Mouse (Mus musculus): ENCODE data around the gene Tnrc6c. TPM values are rescaled to one million over a fixed set of nuclear protein-coding genes. Genes with fewer than 3 reads are reported as not detected.
A peak's percentile ranks its signal among the peaks of the same experiment; 100 is the strongest.

Tnrc6c gene
- total RNA-seq, 2 experiments from 2014 or later: 16.5 to 18.1 TPM

DNA sequence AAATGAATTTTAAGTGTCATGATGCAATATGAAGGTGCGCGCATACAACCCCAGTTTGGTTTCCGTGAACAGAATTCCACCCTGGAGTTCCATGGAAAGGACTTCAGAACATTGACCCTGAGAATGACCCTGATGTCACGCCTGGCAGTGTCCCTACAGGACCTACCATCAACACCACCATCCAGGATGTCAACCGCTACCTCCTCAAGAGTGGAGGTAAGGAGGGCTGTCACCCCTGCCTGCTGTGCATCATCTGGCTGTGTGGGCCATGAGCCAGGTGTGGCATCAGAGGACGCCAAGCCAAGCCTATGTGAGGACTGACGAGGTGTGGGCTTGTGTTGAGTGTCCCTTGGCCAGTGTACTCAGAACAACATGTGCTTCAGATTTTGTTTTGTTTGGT lies 101.8 kb downstream of the Tnrc6c start:
- intact Hi-C loops (cut with DNase I; ENCODE audit: low total_unique reads): no loop called here
- DNase-seq: no peak

DNA sequence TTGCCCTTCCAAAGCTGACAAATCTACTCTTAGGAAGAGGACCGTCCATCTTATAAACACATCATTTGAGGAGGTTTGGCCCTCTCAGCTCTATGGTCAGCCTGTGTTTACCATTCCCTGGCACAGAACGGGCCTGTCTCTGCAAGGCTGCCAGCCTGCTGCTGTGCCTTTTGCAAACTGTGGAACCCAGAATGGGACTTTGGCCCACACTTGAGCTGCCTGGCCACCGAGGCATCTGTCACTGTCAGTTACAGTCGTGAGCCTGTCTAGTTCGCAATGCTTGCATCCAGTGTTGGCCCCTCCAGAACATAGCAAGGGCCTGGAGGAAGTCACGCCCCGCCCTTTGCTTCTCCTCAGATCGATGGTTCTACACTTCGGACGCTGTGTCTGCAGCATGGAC lies 105.2 kb downstream of the Tnrc6c start:
- DNase-seq: peak; percentile 43
- intact Hi-C loops (cut with DNase I; ENCODE audit: low total_unique reads): no loop called here

DNA sequence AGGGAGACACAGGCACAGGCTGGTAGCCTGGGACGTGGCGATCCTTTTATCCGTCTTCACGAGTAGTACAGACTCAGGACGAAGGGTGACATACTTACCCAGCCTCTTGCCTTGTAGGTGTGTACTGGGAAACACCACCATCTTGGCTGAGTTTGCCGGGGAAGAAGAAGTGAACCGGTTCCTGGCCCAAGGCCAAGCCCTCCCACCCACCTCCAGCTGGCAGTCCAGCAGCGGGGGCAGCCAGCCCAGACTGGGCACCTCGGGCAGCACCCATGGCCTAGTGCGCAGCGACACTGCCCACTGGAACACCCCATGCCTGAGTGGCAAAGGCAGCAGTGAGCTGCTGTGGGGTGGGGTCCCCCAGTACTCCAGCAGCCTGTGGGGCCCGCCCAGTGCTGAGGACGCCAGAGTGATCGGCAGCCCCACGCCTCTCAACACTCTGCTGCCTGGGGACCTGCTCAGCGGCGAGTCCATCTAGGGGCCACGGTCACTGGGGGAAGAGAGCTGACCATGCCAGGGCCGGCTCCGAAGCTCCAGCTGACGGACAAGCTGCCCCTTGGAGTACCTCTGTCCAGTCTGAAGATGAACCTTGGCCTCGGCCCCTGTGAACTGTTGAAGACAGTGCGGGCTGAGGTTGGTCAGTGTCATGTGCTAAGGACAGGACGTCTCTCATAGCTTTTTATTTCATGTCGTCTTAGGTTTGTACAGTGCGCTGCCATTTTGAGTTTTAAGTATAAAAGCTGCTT lies 106.5 kb downstream of the Tnrc6c start:
- intact Hi-C loops (cut with DNase I; ENCODE audit: low total_unique reads): no loop called here

DNA sequence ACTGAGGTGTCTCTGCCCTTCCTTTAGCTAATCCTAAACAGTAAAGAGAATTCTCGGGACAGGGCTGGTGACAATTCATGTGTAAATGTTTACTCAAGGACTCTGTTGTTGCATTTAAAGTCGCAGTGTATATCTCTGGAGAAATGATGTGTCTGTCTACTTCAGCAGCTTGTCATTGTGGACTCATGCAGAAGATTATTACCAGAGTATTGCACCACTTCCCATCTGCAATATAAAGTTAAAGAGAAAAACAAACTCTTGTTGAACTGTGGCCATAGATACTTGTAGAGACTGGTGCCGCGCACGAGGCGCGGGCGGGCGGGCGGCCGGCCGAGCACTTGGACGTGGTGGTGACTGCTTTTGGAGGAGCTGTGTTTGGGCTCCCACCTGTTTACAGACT lies 107.7 kb downstream of the Tnrc6c start:
- no peak for DNase-seq
- intact Hi-C loops (cut with DNase I; ENCODE audit: low total_unique reads): no loop called here

More for the DNA sequence above, 106.5 kb downstream of the Tnrc6c start:
- DNase-seq: no peak

DNA sequence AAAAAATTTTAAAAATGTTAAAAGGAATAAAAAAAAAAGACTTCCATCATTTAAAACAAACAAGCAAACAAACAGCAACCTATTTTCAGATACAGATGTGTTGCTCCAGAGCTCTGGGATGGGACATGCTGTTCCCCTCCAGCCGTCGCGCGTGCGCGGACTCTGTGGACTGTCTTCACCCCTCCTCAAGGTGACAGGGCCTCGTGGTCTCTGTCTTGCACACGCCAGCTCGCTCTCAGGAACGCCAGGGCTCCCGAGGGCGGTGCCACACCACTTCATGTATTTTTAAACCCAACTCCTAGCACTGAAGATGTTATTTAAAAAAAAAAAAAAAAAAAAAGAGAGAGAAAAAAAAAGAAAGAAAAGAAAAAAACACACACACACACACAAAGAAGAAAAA lies 108.2 kb downstream of the Tnrc6c start:
- no peak for DNase-seq
- intact Hi-C loops (cut with DNase I; ENCODE audit: low total_unique reads): no loop called here

DNA sequence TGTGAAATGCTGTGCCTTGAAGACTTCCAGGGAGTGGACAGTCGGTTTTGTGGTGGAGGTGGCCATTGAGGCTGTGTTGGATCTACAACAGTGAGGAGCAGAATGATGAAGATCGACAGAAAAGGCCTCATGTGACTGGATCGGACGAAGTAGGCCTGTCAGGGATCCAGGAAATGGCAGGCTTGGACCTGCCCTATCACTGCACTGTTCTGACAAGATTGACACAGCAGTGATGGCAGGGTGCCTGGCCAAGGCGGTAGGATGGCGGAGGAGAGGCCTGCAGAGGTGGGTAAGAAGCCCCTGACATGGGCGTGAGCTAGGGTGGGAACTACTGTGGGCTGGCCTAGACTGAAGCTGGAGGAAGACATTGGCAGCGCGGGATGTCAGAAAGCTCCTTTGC lies 110.2 kb downstream of the Tnrc6c start:
- no peak for DNase-seq
- intact Hi-C loops (cut with DNase I; ENCODE audit: low total_unique reads): no loop called here

DNA sequence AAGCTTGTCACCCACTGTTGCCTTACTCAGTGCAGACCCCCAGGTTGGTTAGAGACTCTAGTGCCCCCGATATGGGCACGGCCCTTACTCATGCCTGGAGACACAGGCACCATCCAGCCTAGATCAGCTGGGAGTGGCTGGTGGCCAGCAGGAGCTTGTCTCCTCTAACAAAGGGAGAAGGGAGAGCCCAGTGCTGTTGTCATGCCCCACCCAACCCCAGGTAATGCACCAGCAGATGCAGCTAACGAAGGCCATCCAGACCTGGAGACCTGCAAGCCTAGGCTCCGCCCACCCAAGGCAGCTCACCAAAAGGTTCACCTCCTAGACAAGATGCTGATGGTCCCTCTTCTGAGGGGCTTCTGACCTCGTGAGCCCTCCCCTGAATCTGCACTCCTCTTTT lies 111.3 kb downstream of the Tnrc6c start:
- DNase-seq: no peak
- intact Hi-C loops (cut with DNase I; ENCODE audit: low total_unique reads): no loop called here

DNA sequence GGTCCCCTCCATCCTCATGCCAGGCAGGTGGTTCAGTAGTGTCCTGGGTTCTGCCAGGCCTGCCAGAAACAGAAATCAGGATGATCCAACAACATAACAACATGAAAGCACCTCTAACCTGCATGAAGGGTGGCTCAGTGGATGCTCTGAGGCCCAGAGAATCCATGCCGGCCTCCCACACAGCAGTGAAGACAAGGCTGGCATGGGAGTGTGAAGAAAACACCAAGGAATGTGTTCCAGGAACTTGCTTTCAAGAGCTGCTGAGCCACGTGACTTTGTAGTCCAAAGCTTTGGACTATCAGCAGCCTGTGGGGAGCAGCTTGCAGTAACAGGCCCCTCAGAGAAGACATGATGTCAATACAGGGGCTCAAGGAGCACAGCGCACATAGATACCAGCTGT lies 112.2 kb downstream of the Tnrc6c start:
- intact Hi-C loops (cut with DNase I; ENCODE audit: low total_unique reads): no loop called here
- no peak for DNase-seq

DNA sequence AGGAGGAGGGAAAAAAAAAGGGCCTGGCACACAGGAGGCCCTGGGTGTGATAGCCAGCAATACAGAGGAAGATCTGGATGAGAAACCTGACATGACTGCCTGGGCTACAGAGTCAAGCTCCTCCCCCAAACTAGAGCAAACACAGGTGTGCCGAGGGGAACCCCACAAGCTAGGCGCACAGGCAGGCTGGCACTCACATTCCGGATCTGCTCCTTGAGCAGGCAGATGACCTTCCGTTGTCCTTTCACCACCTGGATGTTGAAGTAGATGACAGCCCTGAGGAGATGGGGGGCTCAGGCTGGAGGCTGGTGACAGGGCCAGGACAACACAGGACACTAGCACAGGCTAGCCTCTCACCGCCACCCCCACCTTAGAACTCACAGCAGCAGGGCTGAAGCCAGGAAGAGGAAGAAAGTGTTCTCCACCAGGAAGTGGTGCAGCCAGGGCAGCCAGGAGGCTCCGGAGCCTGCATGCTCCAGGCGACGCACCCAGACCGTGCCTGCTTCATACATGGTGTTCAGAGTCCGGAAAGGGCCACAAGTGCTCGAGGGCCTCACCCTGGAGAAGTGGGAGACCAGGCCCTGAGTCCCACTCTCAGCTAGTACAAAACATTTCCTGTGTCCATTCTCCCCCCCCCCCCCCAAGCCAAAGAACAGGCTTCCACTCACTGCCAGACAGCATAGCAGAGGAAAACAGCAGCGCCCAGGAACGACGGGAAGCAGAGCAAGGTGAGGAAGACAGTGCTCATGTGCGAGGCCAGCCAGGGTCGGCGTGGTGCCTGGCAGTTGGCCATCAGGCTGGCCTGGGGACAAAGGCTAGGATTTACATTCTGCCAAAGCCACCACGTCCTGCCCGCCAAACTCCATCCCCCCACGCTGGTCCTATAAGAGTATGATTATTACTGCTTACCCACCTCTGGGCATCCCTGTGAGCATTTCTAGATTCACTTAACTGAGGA lies 114.9 kb downstream of the Tnrc6c start:
- intact Hi-C loops (cut with DNase I; ENCODE audit: low total_unique reads): no loop called here
- DNase-seq: no peak

DNA sequence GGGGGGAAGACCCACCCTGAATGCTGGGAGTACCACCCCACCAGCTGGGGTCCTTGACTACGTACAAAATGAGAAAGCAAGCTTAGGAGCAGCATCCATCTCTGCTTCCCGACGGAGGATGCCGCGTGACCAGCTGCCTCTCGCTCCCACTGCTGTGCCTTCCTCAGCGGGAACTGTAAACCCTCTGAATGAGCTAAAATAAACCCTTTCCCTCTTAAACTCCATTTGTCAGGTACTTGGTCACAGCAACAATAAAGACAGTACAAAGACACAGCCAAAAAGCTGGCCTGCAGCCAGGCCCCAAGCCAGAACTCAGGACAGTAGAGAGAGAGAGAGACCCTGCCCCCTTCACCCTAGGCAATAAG lies 115.6 kb downstream of the Tnrc6c start:
- intact Hi-C loops (cut with DNase I; ENCODE audit: low total_unique reads): no loop called here
- no peak for DNase-seq

DNA sequence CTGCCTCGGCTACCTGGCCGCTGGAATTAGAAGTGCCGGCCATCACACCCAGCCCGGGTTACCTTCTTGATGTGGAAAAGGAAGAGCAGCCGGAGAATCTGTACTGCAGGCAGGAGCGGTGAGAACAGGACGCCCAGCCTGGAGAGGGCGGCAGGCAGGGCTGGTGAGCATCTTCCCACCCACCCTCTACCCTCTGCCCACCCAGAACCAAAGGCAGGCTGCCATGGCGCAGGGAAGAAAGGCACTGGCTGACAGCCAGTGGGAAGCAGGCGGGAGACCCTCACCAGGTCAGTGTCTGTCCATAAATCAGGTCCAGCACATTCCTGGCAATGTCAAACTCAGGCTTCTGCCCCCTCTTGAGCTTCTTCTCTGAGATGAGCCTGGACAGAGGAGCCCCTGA lies 116.3 kb downstream of the Tnrc6c start:
- intact Hi-C loops (cut with DNase I; ENCODE audit: low total_unique reads): no loop called here
- no peak for DNase-seq

DNA sequence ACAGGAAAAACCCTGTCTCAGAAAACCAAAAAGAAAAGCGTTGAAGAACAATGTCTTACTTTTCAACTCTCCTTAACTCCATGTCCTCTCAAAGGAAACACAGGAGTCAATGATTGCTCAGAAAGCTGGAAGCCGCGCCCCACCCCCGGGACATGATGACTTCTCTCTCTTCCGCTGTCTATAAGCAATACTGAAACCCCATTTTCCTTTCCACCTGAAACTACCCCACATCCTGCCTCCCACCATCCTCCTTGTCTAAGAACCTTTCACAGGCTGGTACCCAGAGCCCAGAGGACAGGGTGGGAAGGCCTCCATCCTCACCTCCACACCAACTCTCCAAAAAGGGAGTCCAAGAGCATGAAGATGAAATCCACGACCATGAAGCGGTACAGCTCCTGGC lies 118.3 kb downstream of the Tnrc6c start:
- intact Hi-C loops (cut with DNase I; ENCODE audit: low total_unique reads): no loop called here
- DNase-seq: no peak

DNA sequence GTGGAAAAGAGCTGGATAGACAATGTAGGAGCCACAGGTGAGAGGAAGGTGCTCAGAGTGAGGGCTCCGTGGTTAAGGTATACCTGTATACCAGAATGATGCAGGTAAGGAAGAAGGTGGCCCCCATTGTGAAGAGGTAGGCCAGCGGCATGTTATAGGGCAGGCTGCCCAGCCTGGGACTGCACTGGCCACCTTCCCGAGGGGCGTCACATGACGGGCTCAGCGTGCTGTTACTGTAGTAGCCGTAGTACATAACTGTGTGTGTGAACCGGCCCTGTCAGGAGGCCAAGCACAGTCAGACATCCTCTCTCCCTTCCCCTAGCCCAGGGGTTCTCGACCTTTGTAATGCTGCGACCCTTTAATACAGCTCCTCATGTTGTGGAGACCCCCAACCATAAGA lies 120.8 kb downstream of the Tnrc6c start:
- DNase-seq: no peak
- intact Hi-C loops (cut with DNase I; ENCODE audit: low total_unique reads): no loop called here

DNA sequence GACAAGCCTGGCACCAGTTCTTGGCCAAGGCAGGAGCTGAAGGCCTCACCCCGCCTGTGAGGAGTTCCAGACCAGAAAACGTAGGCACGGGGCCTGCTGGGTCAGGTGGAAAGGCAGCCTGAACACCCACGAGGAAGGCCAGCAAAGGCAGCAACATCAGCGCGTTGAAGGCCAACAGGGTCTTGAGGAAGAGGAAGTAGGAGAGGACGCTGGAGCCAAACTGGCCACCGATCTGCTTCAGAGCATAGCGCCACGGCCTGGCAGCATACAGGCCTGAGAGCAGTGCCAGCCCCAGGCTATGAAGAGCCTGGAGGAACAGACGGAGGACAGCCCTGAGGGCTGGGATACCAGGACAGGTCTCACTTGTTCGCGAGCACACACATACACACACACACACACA lies 121.5 kb downstream of the Tnrc6c start:
- no peak for DNase-seq
- intact Hi-C loops (cut with DNase I; ENCODE audit: low total_unique reads): no loop called here

DNA sequence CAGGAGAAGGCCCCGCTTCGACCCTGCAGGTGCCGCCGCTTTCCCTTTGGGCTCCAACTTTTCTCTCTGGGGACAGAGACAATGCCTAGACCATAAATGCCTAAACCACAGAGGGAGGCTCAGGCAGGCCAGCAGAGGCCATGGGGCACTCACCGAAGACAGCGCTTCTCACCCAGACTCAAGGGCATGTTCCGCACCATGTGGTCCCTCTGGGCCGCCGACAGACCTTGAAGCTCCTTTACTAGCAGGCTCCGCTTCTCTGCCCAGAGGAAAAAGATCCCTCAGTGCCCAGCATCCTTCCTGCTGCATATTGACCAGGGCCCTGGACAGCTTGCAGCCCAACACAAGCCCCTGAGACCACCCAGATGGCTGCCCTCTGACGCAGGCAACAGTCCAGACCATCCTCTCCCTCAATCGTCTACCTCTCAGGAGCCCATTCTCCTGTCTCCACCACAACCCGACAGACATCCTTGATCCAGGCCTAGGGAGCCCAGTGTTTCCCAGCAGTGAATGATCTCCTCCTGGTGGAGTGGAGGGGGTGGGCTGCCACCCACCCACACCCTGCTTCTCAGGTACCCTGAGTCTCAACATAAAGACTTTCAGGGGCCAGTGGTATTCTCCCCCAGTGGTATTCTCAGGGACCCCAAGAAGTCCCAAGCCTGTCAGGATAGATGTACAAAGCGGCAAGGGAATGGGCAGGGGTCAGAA lies 122.2 kb downstream of the Tnrc6c start:
- no peak for DNase-seq
- intact Hi-C loops (cut with DNase I; ENCODE audit: low total_unique reads): no loop called here

DNA sequence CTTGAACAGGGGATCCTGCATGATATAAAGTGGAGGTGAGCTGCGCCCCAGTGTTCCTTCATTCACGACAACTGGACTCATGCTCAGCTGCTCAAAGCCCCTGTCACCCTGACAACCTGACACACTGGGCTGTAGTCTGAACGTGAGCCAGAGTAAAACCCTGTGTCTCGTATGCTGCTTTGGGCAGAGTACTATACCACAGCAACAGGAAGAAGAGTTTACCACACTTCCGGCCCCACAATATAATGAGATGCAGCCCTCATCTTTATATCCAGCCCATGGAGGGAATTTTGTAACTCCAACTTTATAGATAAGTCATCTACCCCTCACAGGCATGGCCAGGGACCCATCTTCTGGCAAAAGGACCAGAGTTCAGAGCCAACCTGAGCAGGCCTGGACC lies 123.0 kb downstream of the Tnrc6c start:
- intact Hi-C loops (cut with DNase I; ENCODE audit: low total_unique reads): no loop called here

DNA sequence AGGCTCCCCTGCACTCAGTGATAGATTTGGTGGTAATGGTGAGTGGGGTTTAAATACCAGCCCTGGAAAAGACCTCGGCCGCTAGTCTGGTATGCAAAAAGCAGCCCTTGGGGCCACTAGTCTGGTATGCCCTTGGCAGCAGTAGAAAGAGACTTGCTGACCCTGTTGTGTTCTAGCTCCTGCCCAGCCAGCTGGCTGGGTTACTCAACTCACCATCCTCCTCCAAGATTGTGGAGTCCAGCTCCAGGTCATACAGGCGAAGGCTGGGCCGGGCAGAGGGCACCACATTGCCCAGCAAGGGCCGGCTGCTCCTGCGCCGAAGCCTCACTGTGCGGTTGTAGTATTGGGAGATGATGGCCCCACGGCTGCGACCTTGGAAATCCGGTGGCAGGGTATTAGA lies 123.9 kb downstream of the Tnrc6c start:
- DNase-seq: no peak
- intact Hi-C loops (cut with DNase I; ENCODE audit: low total_unique reads): no loop called here

More for the DNA sequence above, 123.0 kb downstream of the Tnrc6c start:
- no peak for DNase-seq

DNA sequence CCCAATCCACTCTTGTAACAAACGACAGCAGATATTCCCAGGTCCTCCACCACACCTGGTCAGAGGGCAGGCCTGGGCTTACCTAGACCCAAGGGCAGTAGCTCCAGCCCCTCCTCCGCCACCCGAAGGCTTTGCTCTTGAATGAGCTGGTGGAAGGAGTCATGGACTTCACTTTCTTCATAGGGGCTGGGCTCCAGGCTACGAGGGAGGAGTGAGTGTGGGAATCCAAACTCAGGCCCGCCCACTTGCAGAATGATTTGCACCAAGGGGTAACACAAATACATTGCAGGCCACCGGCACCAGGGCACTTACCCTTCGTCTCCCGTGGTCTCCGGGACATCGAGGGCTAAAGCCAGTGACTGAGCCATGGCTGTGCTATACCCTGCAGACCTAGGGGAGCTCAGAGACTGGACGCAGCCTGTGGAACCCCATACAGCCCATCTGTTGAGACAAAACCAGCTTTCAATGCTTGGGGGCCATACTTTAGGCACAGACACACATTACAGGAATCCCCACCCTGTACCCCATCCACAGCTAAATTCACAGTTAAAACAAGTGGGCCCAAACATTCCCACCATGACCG lies 124.9 kb downstream of the Tnrc6c start:
- intact Hi-C loops (cut with DNase I; ENCODE audit: low total_unique reads): no loop called here
- DNase-seq: no peak

DNA sequence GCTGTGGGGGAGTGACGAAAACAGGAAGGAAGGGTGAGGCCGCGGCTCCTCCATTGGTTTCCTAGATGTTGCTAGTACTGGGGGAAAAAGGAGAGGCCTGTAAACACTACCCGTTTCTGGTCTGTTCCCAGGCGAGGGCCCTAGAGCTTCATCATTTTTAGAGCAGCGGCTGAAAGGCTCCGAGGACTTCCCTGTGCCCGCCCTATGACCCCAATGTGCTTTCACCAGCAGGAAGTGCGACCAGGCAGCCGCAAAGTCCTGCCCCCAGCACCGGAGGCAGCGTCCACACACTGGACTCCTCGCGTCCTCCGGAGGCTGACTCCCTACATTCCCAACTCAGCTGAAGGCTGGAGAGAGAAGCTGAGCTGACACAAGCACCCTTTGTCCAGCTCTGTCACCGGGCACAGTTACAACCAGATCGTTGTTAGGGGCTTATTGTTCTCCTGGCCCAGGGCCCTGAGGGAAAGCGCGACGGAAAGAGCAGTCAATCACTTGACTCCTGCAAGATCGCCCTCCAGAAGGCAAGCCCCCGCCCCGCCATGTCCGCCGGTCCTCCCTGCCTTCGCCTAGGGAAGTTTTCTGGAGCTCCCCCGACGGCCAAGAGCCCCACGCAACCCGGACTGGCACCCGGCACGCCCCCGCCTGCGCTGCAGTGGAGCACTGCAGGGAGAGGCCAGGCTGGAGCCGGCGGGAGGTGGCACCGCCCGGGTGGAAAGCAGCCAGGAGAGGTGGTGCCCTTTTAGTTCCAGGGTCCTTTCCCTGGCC lies 125.5 kb downstream of the Tnrc6c start:
- DNase-seq: peak; percentile 75
- intact Hi-C loops (cut with DNase I; ENCODE audit: low total_unique reads): no loop called here

All from gastrocnemius, postnatal 14 days (tissue).